Mouse (Mus musculus) bone marrow macrophage, adult 2 months (primary cell): ENCODE measurements at regions not wholly inside any gene's neighbourhood (a gene's known extent, or its start where the extent isn't known, plus 50 kb on each side); places are given as distances from the start of the nearest gene placed in this dataset.

Source experiments
- H3K27ac ChIP-seq: 2 replicates; pipeline ENCODE4 v1.5.1; 2012; ENCODE audit warnings: low read depth, low read length; ENCODE audit not compliant: insufficient read depth
- H3K4me1 ChIP-seq: 2 replicates; pipeline ENCODE4 v1.6.1; 2012; ENCODE audit warnings: low read length; ENCODE audit not compliant: control insufficient read depth, insufficient read depth
- H3K4me3 ChIP-seq: 2 replicates; pipeline ENCODE4 v1.5.1; 2012; ENCODE audit warnings: mild to moderate bottlenecking, low read length, moderate library complexity; ENCODE audit not compliant: insufficient read depth
- CTCF ChIP-seq: IDR thresholded peaks from 2 replicates; pipeline ENCODE4 v1.5.1; 2012; ENCODE audit warnings: low read depth, mild to moderate bottlenecking, low read length, moderate library complexity
- POLR2A ChIP-seq: IDR thresholded peaks from 2 replicates; pipeline ENCODE4 v1.6.1; 2012; ENCODE audit warnings: mild to moderate bottlenecking, low read depth, low read length, borderline replicate concordance

- TF ChIP-seq CTCF = no peak
- no peak for TF ChIP-seq POLR2A
- Histone ChIP-seq H3K4me3 (no peak overlapping the region), H3K4me1 (no peaks in the 10 kb centered on the region), H3K27ac (no peak overlapping the region)
Measured at GRCm38 (mm10) chr7:129974837-129975236, 383.2 kb downstream of the Wdr11 start.

DNA sequence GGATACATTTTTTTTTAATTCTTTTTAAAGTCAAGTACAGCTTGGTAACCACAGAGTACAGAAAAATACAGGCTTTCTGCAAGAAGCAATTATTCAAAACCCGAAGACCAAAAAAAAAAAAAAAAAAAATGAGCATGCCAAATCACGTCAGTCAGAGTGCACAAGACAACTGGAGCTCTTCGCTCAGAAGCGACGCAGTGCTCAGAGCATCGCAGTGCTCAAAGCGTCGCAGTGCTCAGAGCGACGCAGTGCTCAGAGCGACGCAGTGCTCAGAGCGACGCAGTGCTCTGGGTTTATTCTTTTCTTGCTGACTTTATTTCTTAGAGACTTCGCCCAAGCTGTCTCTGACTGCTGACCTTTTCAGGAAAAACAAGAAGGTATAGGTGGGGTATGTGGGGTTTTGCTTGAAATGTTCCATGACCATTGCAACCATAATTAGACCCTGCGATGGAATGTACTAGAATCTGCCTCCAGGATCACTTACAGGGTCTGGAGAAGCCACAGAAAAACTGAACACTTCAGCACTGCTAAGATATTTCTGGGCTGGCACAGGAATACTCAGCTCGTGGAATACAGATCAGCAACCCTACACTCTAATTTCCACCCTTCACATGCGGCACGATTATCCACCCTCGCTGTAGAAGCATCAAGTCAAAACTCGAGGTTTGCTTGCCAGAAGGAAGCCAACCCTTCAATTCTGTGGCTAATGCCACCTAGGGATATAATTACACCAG is 384.3 kb downstream of the Wdr11 start:
- Histone ChIP-seq H3K4me3 (no peak overlapping the region), H3K4me1 (no peaks in the 10 kb centered on the region), H3K27ac (no peak overlapping the region)
- TF ChIP-seq POLR2A (no peak), CTCF (no peak)

GRCm38 (mm10) chr7:129978576-129978975 is 386.9 kb downstream of the Wdr11 start:
- Histone ChIP-seq H3K4me1 (no peaks in the 10 kb centered on the region), H3K4me3 (no peak overlapping the region), H3K27ac (no peak overlapping the region)
- TF ChIP-seq POLR2A (no peak), CTCF (no peak)

DNA sequence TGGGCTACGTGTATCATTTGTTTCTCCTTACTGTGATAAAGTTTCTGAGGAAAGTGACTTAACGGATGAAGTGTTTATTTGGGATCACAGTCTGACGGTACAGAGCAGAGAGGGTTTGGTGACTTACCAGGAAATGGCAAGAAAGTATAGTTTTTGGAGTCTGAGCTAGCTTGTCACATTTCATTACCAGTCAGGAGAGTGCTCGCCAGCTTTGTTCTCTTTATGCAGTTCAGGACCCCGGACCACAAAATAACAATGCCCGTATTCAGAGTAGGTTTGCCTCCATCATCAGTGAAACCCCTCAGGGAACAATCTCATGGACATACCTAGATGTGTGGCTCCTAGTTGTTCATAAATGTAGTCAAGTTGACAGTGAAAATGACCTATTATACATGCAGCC is 387.7 kb downstream of the Wdr11 start:
- Histone ChIP-seq H3K4me1 (no peaks in the 10 kb centered on the region), H3K4me3 (no peak overlapping the region), H3K27ac (no peak overlapping the region)
- TF ChIP-seq CTCF = no peak
- no peak for TF ChIP-seq POLR2A

DNA sequence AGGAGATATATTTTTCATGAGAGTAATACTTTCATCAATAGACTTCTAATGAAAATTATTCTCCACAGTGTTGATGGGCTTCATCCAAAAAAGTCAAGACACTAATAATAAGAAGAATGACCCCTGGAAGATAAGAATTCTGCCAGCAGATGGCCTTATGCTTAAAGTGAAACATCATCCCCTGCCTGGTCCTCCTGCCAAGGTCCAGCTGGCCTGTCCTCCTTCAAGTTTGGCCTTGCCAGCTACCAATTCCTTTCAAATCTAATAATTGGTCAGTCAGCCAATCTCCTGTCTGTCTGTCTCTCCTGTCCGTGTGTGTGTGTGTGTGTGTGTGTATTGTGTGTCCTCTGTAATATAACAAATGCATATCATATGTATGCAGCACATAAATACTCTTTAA is 388.8 kb downstream of the Wdr11 start:
- Histone ChIP-seq H3K27ac (no peak overlapping the region), H3K4me1 (no peaks in the 10 kb centered on the region), H3K4me3 (no peak overlapping the region)
- TF ChIP-seq CTCF (no peak), POLR2A (no peak)

DNA sequence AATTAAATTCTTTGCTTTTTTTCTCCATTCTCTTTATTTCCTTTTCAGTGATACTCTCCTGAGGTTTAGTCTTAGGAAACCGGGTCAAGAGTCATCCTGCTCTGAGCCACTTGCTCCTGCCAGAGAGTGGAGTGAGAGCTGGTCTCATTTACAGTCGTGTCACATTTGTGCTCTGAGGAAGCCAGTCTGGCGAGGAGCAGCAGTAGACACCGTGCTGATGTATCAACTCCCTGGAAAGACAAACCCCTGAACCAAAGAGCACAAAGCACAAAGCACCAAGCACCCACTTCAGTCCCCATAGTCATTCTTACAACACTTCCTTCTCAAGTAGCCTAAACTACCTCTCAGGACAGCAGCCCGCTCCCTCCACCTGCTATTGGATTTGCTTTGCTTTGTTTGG is 390.7 kb downstream of the Wdr11 start:
- TF ChIP-seq POLR2A (no peak), CTCF (no peak)
- H3K27ac ChIP-seq = no peak overlapping the region

DNA sequence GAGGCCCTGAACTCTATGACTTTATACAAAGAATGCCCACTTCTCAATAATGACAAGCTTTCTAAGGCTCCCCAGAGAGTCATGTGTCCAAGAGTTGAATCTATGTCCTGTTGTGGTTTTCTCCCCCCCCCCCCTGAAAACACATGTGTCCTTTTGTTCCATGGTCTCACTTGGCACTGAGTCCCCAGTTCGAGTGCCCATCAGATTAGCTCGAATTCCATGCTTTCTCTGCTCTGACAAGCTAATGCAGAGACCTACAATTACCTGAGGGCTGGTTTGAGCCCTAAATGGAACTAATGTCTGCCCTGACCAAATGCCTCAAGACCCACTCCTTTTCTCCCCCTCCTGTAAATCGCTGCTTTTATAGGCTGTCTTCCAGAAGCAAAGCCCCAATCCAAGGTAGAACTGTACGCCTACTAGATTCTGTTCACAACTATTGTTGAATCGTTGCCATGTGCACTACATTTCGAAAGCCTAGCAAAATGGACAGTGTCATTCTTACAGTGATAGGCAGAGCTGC is 392.0 kb downstream of the Wdr11 start:
- Histone ChIP-seq H3K4me3 (no peak overlapping the region), H3K27ac (no peak overlapping the region), H3K4me1 (no peaks in the 10 kb centered on the region)
- TF ChIP-seq POLR2A = no peak
- TF ChIP-seq CTCF = no peak

More for the DNA sequence above, 390.7 kb downstream of the Wdr11 start:
- no peaks in the 10 kb centered on the region for H3K4me1 ChIP-seq
- H3K4me3 ChIP-seq = no peak overlapping the region

DNA sequence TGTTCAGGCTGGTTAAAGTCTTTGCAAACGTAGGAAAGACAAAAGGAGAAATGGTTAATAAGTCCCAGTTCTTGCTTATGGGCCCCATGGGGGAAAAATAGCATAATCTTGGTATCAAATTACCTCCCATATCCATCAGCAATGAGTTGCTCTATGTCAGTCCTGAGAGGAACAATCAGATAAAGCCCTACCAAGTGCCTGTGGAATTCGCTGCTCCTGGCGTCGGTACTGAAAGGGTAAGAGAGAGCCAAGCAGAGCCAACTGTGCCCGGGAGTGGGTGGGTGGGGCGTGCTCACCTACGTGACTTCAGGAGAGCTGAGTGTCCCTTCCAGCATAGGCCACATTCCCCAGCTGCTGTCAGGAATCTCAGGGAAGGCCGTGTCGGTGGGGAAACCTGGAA is 392.7 kb downstream of the Wdr11 start:
- Histone ChIP-seq H3K4me3 (no peak overlapping the region), H3K27ac (no peak overlapping the region), H3K4me1 (no peaks in the 10 kb centered on the region)
- TF ChIP-seq POLR2A = no peak
- no peak for TF ChIP-seq CTCF

DNA sequence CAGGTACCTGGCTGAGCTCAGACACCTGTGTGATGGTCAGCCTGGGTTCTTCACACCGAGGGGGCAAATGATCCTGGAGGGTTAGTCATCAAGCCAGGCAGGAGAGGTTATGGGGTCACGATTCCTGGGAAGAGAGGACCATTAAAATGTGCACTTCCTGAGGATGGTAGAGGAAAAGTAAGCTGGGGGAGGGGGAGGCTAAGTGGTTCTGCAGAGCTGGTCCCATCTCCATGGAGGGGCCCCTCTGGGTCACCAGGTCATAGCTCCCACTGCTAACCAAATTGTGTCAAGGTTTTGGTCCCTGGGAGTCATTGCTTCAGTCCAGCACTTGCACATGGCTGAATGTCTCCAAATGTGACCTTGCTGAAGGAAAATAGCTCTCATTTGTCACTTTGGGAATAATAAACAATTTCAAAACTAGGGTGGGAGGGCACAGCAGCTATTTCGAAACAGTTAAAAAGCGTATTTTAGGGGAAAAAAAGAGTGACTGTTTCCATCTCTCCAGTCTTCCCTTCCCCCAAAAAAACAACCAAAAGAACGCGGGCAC is 395.5 kb downstream of the Wdr11 start:
- H3K27ac ChIP-seq = no peak overlapping the region
- no peaks in the 10 kb centered on the region for H3K4me1 ChIP-seq
- TF ChIP-seq POLR2A (no peak), CTCF (no peak)
- H3K4me3 ChIP-seq = no peak overlapping the region

DNA sequence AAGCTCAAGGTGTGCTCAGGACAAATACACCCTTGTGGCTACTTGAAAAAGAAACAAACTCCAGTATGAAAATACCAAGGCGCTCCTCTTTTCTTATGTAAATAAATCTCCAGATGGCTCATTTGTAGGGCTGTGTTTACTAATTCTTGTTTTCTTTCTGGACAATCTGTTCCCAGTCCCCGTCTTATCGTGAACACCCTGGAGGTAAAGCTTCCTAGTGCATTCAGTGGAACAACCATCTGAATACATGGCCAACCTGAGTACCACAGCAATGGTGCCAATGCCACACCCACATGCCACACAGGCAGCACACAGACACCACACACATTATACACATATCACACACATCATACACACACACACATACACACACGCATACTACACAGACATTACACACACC is 396.1 kb downstream of the Wdr11 start:
- no peak overlapping the region for H3K27ac ChIP-seq
- no peak overlapping the region for H3K4me3 ChIP-seq
- TF ChIP-seq POLR2A (no peak), CTCF (no peak)
- H3K4me1 ChIP-seq = no peaks in the 10 kb centered on the region
